Mouse (Mus musculus) kidney, adult 2 months (tissue): ENCODE data around the gene Trrap.

Experiments
- CTCF ChIP-seq: fragments of 200-500 bp; conservative IDR thresholded peaks from 2 replicates; pipeline ENCODE4 v1.5.1; 2011; ENCODE audit warnings: low read depth, mild to moderate bottlenecking, control low read depth, low read length, moderate library complexity, mixed read lengths; ENCODE audit not compliant: insufficient read depth, insufficient read length
- POLR2A ChIP-seq: fragments of 200-500 bp; IDR thresholded peaks from one replicate; pipeline ENCODE4 v1.6.1; 2011; ENCODE audit warnings: low read depth, low read length, control low read depth

GRCm38 (mm10) chr5:144881670-144882399, 114.3 kb downstream of the Trrap start:
- no peak for TF ChIP-seq CTCF
- no peak for TF ChIP-seq POLR2A
